Mouse (Mus musculus) gastrocnemius, adult 18-20 months (tissue): ENCODE results near the gene Retnlg. TPM values are rescaled to one million over a fixed set of nuclear protein-coding genes. Genes with fewer than 3 reads are reported as not detected.
"Not testable (repeated sequence)": the region's sequence is repeated elsewhere in the genome, so short reads cannot be mapped to it uniquely, and the experiment has no call there.

Experiments used
- DNase-seq: peaks from one replicate; pipeline ENCODE4 v3.0.0; 2021; ENCODE audit warnings: low spot score
- long read RNA-seq, 2 experiments: library from polyadenylated mRNA; stranded (forward); transcript quantifications; one replicate each; pipeline ENCODE4 v2.0.0; 2021
- total RNA-seq, 2 experiments: library from RNA; stranded (reverse); gene quantifications; 2 replicates each; pipeline ENCODE4 v1.2.3; 2021

Gene Retnlg
- total RNA-seq, result not detected
- long read RNA-seq, experiment 1, result 0 reads
- long read RNA-seq, experiment 2, result 0 reads

GRCm38 (mm10) chr16:48872321-48872720, at the start of gene Retnlg:
Retnlg (plus strand) TSS chr16:48872621.
- DNase-seq, result no peak

- no peak for DNase-seq
Measured at GRCm38 (mm10) chr16:48826474-48826873, 45.9 kb upstream of the Retnlg start.

GRCm38 (mm10) chr16:48827625-48828024, 44.8 kb upstream of the Retnlg start:
- no peak for DNase-seq

GRCm38 (mm10) chr16:48829060-48829459, 43.4 kb upstream of the Retnlg start:
- no peak for DNase-seq

GRCm38 (mm10) chr16:48832055-48832454, 40.4 kb upstream of the Retnlg start:
- no peak for DNase-seq

- not testable (repeated sequence) for DNase-seq
Measured at GRCm38 (mm10) chr16:48833626-48834025, 38.8 kb upstream of the Retnlg start.

- DNase-seq, result no peak
Measured at GRCm38 (mm10) chr16:48842266-48842665, 30.2 kb upstream of the Retnlg start, which contains the start of gene Retnla. Retnla (plus strand) TSS chr16:48842551.

GRCm38 (mm10) chr16:48843671-48844386, 28.6 kb upstream of the Retnlg start:
- DNase-seq, result no peak

GRCm38 (mm10) chr16:48865004-48865403, 7.4 kb upstream of the Retnlg start:
- not testable (repeated sequence) for DNase-seq

GRCm38 (mm10) chr16:48867690-48868089, 4.7 kb upstream of the Retnlg start:
- no peak for DNase-seq

GRCm38 (mm10) chr16:48868663-48869062, 3.8 kb upstream of the Retnlg start:
- DNase-seq, result no peak

GRCm38 (mm10) chr16:48869671-48870070, 2.8 kb upstream of the Retnlg start:
- no peak for DNase-seq

- no peak for DNase-seq
Measured at GRCm38 (mm10) chr16:48871754-48872153, 667 bp upstream of the Retnlg start.

- no peak for DNase-seq
Measured at GRCm38 (mm10) chr16:48890733-48891132, 18.3 kb downstream of the Retnlg start.

GRCm38 (mm10) chr16:48899868-48900267, 27.4 kb downstream of the Retnlg start:
- DNase-seq, result no peak

GRCm38 (mm10) chr16:48911184-48911583, 38.8 kb downstream of the Retnlg start:
- DNase-seq, result no peak

- DNase-seq, result no peak
Measured at GRCm38 (mm10) chr16:48913206-48913605, 40.8 kb downstream of the Retnlg start.

GRCm38 (mm10) chr16:48923724-48924123, 51.3 kb downstream of the Retnlg start:
- DNase-seq, result no peak

Other genes with a start within 250 kb of the Retnlg start
- not detected for gene Trat1, start 100.6 kb upstream of the Retnlg start, total RNA-seq
- not detected for gene Retnlb, start 55.8 kb upstream of the Retnlg start, total RNA-seq
- gene Retnla, start 30.1 kb upstream of the Retnlg start, total RNA-seq, result 1 to 10 TPM; 5.2 to 7.3 TPM
- gene Dzip3, start 121.5 kb downstream of the Retnlg start, total RNA-seq, result 1 to 10 TPM; 3.2 to 3.4 TPM
- gene Cip2a, start 121.6 kb downstream of the Retnlg start, total RNA-seq, result under 1 TPM; 0.40 to 0.53 TPM
- gene Myh15, start 184.9 kb downstream of the Retnlg start, total RNA-seq, result under 1 TPM in 1 of 2 experiments, not detected in 1; 0.05 TPM